Mouse (Mus musculus) embryonic facial prominence, embryonic 12.5 days (tissue): ENCODE data around the gene Usmg5. TPM values are rescaled to one million over a fixed set of nuclear protein-coding genes. Genes with fewer than 3 reads are reported as not detected.

Experiments used
- ATAC-seq: fragments of 200-750 bp; cut with Nextera tagmentation; 2 replicates; pipeline ENCODE4 v1.8.0; 2017; ENCODE audit not compliant: insufficient number of reproducible peaks, insufficient read depth, low FRiP score, low TSS enrichment
- H3K27ac ChIP-seq: fragments of 300-500 bp; sonication (generic); 2 replicates; pipeline ENCODE4 v1.5.1; 2016; ENCODE audit warnings: mild to moderate bottlenecking
- H3K27me3 ChIP-seq: fragments of 300-500 bp; sonication (generic); 2 replicates; pipeline ENCODE4 v1.6.1; 2016; ENCODE audit warnings: mild to moderate bottlenecking, moderate library complexity
- H3K36me3 ChIP-seq: fragments of 300-500 bp; sonication (generic); 2 replicates; pipeline ENCODE4 v1.6.1; 2016; ENCODE audit warnings: mild to moderate bottlenecking
- H3K4me1 ChIP-seq: fragments of 300-500 bp; sonication (generic); 2 replicates; pipeline ENCODE4 v1.6.1; 2016
- H3K4me2 ChIP-seq: fragments of 300-500 bp; sonication (generic); replicated peaks from 2 replicates; pipeline ENCODE4 v1.6.1; 2016; ENCODE audit warnings: mild to moderate bottlenecking, moderate library complexity
- H3K4me3 ChIP-seq: fragments of 300-500 bp; sonication (generic); 2 replicates; pipeline ENCODE4 v1.5.1; 2016; ENCODE audit warnings: mild to moderate bottlenecking
- H3K9ac ChIP-seq: fragments of 300-500 bp; sonication (generic); 2 replicates; pipeline ENCODE4 v1.6.1; 2016; ENCODE audit warnings: mild to moderate bottlenecking, moderate library complexity
- H3K9me3 ChIP-seq: fragments of 300-500 bp; sonication (generic); 2 replicates; pipeline ENCODE4 v1.6.1; 2016; ENCODE audit warnings: mild to moderate bottlenecking, moderate library complexity
- WGBS: fragments of 180-500 bp; shearing (Covaris S2); methylation state at CpG from one replicate; pipeline ENCODE4 v1.1.7; 2016; 5-methylcytosine and 5-hydroxymethylcytosine counted together
- polyA plus RNA-seq: library from polyadenylated mRNA; unstranded; fragments of >200 nt; fragmentation: Nextera tagmentation; extraction: Ambion mirVana; gene quantifications from 2 replicates; pipeline ENCODE4 v1.2.1, GENCODE M21; 2016

Gene Usmg5
- polyA plus RNA-seq, 1 experiment from 2014 or later = 1,248 TPM

DNA sequence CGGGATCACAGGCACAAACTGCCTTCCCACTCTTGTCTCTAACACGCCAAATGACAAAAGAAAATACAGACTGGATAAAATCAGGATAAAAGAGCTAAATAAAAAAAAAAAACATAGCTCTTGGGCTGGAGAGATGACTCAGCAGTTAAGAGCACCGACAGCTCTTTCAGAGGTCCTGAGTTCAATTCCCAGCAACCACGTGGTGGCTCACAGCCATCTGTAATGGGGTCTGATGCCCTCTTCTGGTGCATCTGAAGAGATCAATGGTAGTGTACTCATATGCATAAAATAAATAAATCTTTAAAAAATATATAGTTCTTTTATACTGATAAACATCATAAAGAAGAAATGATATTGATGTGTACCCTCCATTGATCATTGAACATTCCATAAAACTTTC lies 37.5 kb downstream of the Usmg5 start:
- Histone ChIP-seq H3K9ac (no peak overlapping the region), H3K4me3 (no peak overlapping the region), H3K9me3 (no peaks in the 10 kb centered on the region), H3K36me3 (no peaks in the 10 kb centered on the region), H3K4me1 (peaks cover 12% of the 10 kb centered on the region), H3K27ac (no peak overlapping the region), H3K4me2 (no peak overlapping the region), H3K27me3 (no peaks in the 10 kb centered on the region)
- ATAC-seq = no peak
- WGBS = 89% methylated on average over 4 of the region's 4 CpGs

DNA sequence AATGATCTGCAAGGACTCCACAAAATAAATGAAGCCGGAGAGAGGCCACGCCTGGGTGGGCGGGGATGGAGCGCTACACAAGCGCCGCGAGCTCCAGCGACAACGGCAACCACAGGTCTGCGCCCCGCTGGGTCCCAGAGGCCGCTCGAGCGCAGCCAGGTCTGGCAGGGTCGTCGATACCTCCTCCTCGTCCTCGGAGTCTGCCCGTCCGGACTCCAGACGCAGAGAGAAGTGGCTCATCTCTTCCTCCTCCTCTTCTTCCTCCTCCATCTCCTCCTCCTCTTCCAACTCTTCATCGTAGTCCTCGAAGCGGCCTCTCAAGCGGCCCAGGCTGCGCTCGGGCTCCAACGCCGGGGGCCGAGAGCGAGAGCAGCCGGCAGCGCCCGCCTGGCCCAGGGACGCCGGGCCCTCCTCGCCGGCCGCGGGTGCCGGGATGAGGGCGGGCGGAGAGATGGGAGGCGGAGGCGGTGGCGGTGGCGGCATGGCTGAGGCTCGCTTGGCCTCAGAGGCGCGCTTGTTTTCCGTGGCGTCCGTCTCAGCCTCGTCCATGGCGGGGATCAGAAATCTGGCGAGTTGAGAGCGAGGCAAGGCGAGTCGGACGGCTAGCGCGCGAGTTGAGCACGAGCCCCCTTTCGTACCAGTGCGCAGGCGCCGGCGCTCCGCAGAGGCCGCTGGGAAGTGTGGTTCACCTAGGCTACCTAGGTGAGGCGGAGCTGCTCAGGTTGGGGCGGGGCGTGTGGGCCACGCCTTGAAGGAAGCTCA lies 40.0 kb downstream of the Usmg5 start, which contains the start of gene Pcgf6:
Gene Pcgf6 (minus strand): TSS at position 636 of the 762 bp plus-strand sequence.
- Histone ChIP-seq H3K4me2 (peak within 1 kb of the TSS; percentile 76), H3K4me1 (peaks cover 12% of the 10 kb centered on the region), H3K27me3 (no peaks in the 10 kb centered on the region), H3K27ac (peak within 1 kb of the TSS; percentile 95), H3K36me3 (peaks cover 23% of the 10 kb centered on the region), H3K4me3 (peak within 1 kb of the TSS; percentile 85), H3K9ac (peak within 1 kb of the TSS; percentile 81), H3K9me3 (no peaks in the 10 kb centered on the region)
- ATAC-seq = peak; percentile 86
- under 1% methylated on average over 75 of the region's 75 CpGs for WGBS

DNA sequence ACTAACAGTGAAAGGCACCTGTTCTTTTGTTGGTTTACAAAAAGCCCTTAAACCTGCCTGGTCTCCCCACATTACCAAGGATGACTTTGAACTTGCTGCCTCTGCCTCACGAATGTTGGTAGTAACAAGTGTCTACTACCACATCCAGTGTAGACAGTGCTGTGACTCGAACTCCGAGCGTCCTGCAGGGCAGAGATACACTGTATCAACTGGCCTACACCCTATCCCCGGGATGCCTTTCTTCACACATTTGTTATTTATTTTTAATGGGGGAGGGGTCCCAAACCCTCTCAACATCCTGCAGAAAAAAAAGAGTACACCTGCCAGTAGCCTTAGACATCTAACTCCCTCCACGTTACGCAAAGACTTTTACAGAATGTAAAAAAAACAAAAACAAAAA lies 40.6 kb downstream of the Usmg5 start:
- Histone ChIP-seq H3K4me3 (peak overlapping the region; percentile 85), H3K9ac (peak overlapping the region; percentile 81), H3K4me2 (peak overlapping the region; percentile 76), H3K36me3 (peaks cover 27% of the 10 kb centered on the region), H3K27me3 (no peaks in the 10 kb centered on the region), H3K27ac (peak overlapping the region; percentile 95), H3K9me3 (no peaks in the 10 kb centered on the region), H3K4me1 (peaks cover 12% of the 10 kb centered on the region)
- no peak for ATAC-seq
- 7% methylated on average over 7 of the region's 7 CpGs for WGBS

DNA sequence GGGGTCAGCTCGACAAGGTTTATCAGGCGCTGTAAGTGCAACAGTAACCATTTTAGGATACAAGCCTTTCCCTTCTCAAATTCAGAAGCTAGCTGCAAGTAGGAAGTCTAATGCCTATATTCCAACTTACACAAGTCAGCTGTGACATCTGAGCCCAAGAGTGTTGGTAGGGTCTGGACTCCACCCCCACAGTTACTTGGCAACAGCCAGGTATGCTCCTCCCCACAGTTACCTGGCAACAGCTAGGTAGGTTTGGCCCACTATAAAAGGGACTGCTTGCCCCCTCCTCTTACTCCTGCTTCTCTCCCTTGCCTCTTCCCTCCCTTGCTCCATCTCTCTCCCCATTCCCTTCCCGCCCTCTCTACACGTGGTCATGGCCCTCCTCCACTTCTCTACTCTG lies 41.4 kb downstream of the Usmg5 start:
- peaks cover 31% of the 10 kb centered on the region for H3K36me3 ChIP-seq
- peak overlapping the region; percentile 85; the same call in 1 of the 2 replicates for H3K4me3 ChIP-seq
- no peak overlapping the region; the same call in none of the 2 replicates for H3K9ac ChIP-seq
- H3K27me3 ChIP-seq = no peaks in the 10 kb centered on the region
- 65% methylated on average over 4 of the region's 4 CpGs for WGBS
- H3K4me2 ChIP-seq = peak overlapping the region; percentile 76
- no peak for ATAC-seq
- no peak overlapping the region for H3K27ac ChIP-seq
- peaks cover 12% of the 10 kb centered on the region for H3K4me1 ChIP-seq
- no peaks in the 10 kb centered on the region for H3K9me3 ChIP-seq

DNA sequence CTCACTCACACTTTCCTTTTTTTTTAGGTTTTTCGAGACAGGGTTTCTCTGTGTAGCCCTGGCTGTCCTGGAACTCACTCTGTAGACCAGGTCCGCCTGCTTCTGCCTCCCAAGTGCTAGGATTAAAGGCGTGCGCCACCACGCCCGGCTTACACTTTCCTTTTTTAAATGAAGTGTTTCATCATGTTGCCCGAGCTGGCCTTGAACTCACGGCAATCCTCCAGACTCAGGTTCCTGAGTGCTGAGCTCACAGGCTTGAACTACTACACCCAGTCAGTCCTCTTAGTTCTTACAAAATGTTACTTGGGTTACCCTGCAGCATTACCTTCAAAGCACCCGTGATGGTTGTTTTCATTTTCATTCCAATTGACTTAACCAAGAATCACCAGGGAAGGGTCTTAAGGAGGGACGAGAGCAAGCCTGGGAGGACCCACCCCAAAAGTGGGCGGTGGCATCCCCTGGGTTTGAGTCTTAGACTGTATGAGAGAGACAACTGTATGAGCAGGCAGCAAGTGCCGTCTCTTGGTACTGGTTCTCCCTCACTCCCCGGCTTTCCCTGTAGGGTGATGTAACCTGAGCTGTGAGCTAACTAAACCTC lies 43.1 kb downstream of the Usmg5 start:
- H3K4me2 ChIP-seq = no peak overlapping the region
- ATAC-seq = no peak
- peaks cover 34% of the 10 kb centered on the region for H3K36me3 ChIP-seq
- H3K27me3 ChIP-seq = no peaks in the 10 kb centered on the region
- no peak overlapping the region for H3K27ac ChIP-seq
- H3K4me3 ChIP-seq = no peak overlapping the region
- WGBS = 81% methylated on average over 13 of the region's 13 CpGs
- no peak overlapping the region for H3K9ac ChIP-seq
- H3K4me1 ChIP-seq = peaks cover 12% of the 10 kb centered on the region
- H3K9me3 ChIP-seq = no peaks in the 10 kb centered on the region

DNA sequence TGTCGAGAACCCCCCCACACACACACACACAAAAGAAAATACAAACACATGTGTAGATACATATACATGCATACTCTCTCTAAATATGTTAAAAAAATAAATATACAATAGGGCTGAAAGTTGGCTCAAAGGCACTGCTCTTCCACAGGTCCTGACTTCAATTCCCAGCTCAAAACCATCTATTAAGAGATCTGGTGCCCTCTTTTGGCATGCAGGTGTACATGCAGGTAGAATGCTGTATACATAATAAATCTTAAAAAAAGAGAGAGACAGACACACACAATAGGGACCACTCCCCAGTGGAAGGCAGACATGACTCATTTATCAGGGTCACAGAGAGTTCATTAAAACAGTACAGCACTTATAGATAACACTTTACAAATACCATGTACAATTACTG lies 44.1 kb downstream of the Usmg5 start:
- Histone ChIP-seq H3K9ac (no peak overlapping the region), H3K9me3 (no peaks in the 10 kb centered on the region), H3K36me3 (peaks cover 37% of the 10 kb centered on the region), H3K27ac (no peak overlapping the region), H3K4me1 (peaks cover 12% of the 10 kb centered on the region), H3K4me2 (no peak overlapping the region), H3K4me3 (no peak overlapping the region), H3K27me3 (no peaks in the 10 kb centered on the region)
- ATAC-seq = no peak
- 89% methylated on average over 1 of the region's 1 CpGs for WGBS

DNA sequence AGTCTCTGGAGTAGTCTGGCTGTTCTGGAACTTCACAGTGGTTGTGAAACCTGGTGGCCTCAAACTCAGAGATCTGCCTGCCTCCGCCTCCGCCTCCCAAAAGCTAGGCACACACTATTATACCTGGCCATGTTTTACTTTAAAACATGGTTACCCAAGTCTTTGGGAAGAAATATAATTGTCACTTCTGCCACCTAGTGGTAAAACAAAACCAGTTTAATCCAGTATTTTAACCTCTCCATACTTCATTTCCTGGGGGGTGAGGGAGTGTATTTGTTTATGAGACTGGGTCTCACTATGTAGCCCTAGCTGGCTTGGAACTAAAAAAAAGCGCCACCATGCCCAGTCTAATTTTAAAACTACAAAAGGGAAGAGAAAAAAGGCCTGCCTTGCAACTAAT lies 46.8 kb downstream of the Usmg5 start:
- Histone ChIP-seq H3K4me2 (no peak overlapping the region), H3K9ac (no peak overlapping the region), H3K9me3 (no peaks in the 10 kb centered on the region), H3K27me3 (no peaks in the 10 kb centered on the region), H3K27ac (no peak overlapping the region), H3K4me1 (no peaks in the 10 kb centered on the region), H3K36me3 (peaks cover 60% of the 10 kb centered on the region), H3K4me3 (no peak overlapping the region)
- ATAC-seq = no peak
- WGBS = 85% methylated on average over 3 of the region's 3 CpGs

DNA sequence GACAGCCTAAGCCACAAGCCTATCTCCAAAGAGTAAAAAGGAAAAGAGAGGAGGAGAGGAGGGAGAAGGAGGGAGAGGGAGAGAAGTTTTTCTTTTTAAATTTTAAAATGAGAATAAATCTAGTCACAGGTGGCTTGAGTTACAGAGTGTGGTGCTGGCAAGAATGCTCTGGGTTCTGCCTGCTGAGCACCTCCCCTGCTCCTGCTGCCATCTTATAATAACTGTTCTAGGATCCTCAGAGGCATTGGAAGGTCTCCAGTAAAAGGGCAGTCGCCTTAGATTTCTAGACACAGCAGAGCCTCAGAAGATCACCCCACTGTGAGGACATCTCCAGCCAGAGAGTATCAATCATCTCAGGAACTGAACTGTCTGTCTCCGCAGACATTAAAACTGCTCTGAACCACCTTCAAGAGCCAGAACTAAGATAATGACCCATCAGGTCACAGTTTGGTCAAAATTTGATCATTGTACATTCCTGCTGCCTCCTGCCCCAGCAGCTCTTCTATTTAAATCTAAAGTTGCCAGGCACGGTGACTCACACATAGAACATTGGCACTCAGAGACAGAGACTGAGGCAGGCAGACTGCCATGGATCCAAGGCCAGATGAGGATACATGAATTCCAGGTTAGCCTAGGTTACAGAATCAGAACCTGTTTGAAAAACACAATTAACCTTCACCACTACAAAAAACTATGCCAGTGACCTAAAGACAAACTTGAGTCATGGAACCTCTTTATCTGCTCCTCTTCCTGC lies 49.5 kb downstream of the Usmg5 start:
- H3K4me1 ChIP-seq = no peaks in the 10 kb centered on the region
- no peak overlapping the region for H3K9ac ChIP-seq
- H3K27me3 ChIP-seq = no peaks in the 10 kb centered on the region
- no peak overlapping the region for H3K27ac ChIP-seq
- 89% methylated on average over 3 of the region's 3 CpGs for WGBS
- ATAC-seq = no peak
- H3K9me3 ChIP-seq = no peaks in the 10 kb centered on the region
- peaks cover 55% of the 10 kb centered on the region for H3K36me3 ChIP-seq
- no peak overlapping the region for H3K4me3 ChIP-seq
- no peak overlapping the region for H3K4me2 ChIP-seq

DNA sequence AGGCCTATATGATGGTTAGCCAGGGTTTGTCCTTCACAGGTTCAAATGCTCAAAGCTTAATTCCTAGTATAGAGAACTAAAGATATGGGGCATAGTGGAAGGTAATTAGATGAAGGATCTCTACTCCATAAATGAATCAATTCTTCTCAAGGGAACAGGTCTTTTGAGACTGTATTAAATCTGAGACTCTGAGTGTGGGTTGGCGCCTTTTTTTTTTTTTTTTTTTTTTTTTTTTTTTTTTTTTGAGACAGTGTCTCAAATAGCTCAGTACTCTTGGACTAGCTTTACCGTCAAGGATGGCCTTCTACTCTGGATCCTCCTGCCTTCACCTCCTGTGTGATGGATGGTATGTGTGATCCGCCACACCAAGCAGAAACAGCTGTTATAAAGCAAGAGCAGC lies 53.9 kb downstream of the Usmg5 start:
- H3K4me2 ChIP-seq = no peak overlapping the region
- no peak overlapping the region for H3K27ac ChIP-seq
- WGBS = 92% methylated on average over 3 of the region's 3 CpGs
- no peak overlapping the region for H3K4me3 ChIP-seq
- no peak overlapping the region for H3K9ac ChIP-seq
- H3K27me3 ChIP-seq = no peaks in the 10 kb centered on the region
- H3K36me3 ChIP-seq = peaks cover 71% of the 10 kb centered on the region
- no peaks in the 10 kb centered on the region for H3K9me3 ChIP-seq
- ATAC-seq = no peak
- H3K4me1 ChIP-seq = no peaks in the 10 kb centered on the region

DNA sequence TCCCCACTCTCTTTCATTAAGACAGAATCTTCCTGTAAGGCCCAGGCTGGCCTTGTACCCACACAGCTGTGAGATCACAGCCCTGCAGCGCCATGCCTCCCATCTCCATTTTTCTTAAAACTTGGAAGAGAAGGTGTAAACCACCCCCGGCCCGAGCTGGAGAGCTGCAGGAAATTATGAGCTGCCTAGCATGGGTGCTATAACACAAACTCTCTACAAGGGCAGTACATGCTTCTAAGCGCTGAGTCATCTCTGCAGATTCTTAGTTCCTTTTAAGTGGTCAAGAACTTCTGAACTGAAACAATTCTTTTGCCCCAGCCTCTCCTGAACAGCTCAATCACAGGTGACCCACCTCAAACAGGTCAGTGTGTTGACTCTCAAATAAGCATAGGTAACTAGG lies 55.5 kb downstream of the Usmg5 start:
- H3K9me3 ChIP-seq = no peaks in the 10 kb centered on the region
- WGBS = 88% methylated on average over 4 of the region's 4 CpGs
- H3K4me2 ChIP-seq = no peak overlapping the region
- H3K4me1 ChIP-seq = no peaks in the 10 kb centered on the region
- H3K36me3 ChIP-seq = peaks cover 57% of the 10 kb centered on the region
- no peak overlapping the region for H3K4me3 ChIP-seq
- H3K27me3 ChIP-seq = no peaks in the 10 kb centered on the region
- no peak overlapping the region for H3K9ac ChIP-seq
- H3K27ac ChIP-seq = no peak overlapping the region
- ATAC-seq = no peak
